Mouse (Mus musculus) CD4-positive, CD25-positive, alpha-beta regulatory T cell, adult 4 months (primary cell): Measurements from ENCODE around the gene Ccdc96. TPM values are rescaled to one million over a fixed set of nuclear protein-coding genes. Genes with fewer than 3 reads are reported as not detected.

Experiments
- ATAC-seq: one replicate; pipeline ENCODE4 v1.8.0; 2017
- polyA plus RNA-seq, 2 experiments: library from polyadenylated mRNA; unstranded; fragments of 100-300 nt; shearing (Covaris generic); gene quantifications; one replicate each; pipeline ENCODE4 v1.2.1; 2017

The Ccdc96 gene
- not detected for polyA plus RNA-seq

DNA sequence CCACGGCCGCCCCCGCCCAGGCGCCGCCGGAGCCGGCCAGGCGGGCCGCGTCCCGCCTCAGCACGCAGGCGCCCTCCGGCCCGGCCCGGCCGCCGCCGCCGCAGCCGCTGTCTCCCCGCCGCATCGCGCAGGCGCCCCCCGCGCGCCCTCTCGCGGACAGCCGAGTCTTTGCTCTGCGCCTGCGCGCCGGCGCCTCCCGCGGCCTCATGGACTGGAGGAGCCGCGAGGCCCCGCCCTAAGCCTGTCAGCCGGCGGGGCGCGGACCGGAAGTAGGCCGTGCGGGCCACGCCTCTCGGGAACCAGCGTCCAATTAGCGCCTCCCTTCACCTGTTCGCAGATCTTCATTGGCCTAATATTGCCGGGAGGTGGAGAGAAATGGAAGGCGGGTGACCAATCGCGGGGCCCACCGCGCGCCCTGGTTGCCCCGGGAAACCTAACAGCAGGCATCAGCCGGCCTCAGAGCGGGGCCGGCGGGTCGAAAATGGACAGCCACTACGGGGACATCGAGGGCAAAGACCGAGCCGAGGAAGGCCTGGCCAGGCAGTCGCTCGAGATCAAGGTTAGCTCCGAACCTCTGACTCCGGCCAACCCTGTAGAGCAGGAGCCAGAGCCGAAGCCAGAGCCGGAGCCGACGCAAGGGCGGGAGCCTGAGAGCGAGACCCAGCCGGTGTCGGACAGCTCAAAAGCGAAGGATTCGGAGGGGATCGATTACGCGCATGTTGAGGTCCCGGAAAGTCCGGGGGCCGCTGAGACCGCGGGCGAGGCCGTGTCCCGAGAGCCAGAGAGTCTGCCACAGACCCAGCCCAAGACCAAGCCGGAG lies at the start of gene Ccdc96, which contains the start of gene Tada2b:
Gene Ccdc96 (plus strand): TSS at position 418 of the 820 bp plus-strand sequence.
Gene Tada2b (minus strand): TSS at position 115 of the 820 bp plus-strand sequence.
- peak; percentile 95 for ATAC-seq

DNA sequence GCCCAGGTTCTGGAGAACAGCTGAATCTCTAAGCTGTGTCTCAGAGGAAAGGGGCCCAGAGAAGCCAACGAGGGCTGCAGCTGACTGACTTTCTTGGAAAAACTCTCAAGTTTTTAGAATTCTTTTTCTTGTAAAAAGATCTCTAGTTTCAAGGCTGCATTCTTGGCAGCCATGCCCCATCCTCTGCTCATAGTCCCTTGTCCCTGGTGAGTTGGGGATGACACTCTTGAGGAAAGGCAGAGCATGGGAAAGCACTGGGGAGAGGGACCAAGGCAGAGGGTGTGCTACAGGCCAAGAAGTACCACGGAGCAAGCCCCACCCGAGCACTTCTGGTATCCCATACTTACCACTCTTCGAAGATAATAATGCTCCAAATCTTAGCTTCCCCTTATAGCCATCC lies 47.5 kb upstream of the Ccdc96 start:
- ATAC-seq, result no peak

DNA sequence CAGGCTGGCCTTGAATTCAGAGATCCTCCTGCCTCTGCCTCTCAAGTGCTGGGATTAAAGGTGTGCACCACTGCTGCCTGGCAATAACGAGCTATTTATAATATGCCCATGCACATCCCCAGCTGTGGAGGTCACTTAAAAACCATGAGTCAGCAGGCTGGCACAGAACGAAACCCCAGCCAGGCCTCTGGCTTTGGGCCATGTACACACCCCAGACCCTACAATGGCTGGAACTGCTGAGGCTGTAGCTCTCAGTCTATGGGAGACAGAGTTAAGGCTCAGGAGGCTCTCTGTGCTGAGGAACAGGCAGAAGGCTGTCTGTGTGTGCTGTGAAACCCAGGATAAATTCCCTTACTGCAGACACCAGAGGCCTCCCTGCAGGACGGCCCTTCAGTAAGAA lies 43.6 kb upstream of the Ccdc96 start:
- ATAC-seq, result no peak

DNA sequence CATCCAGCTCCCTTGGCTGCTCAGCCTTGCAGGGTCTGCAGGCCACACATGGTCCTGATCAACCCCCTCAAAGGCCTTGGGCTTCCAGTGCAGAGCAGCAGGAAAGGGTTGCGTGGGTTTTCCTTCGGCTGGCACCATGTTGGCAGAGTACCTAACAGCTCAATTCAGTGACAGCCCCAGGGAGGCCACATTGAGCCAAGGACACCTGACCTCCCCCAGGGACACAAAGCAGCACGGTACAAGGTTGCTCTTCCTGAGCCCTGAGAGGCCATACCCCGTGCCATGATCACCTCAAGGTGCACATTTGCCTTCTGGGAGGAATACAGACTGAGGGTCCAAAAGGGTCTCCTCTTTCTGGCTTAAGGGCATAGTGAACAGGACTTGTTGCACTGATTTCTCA lies 39.8 kb upstream of the Ccdc96 start:
- ATAC-seq, result no peak

DNA sequence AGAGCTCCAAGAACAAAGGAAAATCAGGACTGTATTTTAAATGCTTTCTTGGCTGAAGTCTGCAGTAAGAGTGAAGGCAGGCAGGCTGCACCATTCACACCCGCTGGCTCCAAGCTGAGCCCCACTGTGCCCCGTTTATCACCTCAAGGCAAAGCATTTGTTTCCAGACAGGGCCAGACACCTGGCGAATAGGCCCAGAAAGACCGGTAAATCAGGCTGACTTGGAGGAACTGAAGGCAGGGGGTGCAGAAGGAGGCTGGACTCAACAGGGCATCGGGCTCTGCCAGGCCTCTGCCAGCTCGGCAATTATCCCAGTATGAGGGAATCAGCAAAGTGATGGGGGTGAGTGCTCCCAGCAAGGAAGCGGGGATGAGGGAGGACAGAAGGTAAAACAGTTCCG lies 39.4 kb upstream of the Ccdc96 start:
- no peak for ATAC-seq

DNA sequence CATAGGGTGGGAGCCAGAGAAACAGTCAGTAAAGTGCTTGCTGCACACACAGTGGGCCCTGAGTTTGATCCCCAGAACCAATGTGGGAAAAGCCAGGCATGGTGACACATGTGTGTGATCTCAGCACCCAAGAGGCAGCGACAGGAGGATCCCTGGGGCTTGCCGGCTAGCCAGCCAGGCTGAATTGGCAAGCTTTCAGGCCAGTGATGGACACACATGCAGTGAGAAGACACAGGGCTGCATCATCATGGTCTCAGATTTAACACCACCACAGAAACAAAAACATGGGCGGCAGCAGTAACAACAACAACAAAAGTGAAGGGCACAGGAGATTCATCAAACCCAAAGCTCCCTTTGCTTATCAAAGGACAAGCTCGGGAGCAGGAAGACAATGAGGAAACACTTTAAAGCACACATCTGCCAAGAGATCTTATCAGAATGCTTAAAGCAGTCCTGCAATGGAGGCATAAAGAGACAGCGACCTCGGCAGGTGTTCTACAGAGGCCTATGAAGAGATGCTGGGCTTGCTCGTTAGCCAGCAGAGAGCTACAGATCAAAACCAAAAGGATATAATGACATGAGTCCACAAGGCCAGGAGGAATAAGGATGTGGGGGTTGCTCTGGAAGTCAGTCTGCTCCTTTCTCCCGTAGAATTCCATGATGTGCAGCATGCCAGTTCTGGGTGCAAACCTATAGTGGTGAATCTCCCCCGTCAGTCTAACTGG lies 38.1 kb upstream of the Ccdc96 start:
- ATAC-seq, result no peak

DNA sequence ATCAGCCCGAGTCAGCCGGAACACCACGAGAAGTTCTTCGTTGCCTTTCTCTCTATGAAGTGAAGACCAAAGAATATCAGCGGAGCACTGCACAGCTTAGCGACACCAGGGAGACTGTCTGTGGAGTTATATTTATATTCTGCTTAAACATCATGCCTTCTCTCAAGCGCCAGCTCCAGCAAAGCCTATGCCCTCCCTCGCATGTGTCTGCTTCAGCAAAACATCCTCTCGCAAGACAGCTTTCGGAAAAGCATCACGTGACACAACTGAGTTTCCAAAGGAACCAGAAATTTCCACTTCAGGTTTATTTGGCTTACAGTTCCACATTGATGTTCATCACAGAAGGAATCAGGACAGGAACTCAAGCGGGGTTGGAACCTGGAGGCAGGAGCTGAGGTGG lies 36.5 kb upstream of the Ccdc96 start:
- ATAC-seq, result no peak

DNA sequence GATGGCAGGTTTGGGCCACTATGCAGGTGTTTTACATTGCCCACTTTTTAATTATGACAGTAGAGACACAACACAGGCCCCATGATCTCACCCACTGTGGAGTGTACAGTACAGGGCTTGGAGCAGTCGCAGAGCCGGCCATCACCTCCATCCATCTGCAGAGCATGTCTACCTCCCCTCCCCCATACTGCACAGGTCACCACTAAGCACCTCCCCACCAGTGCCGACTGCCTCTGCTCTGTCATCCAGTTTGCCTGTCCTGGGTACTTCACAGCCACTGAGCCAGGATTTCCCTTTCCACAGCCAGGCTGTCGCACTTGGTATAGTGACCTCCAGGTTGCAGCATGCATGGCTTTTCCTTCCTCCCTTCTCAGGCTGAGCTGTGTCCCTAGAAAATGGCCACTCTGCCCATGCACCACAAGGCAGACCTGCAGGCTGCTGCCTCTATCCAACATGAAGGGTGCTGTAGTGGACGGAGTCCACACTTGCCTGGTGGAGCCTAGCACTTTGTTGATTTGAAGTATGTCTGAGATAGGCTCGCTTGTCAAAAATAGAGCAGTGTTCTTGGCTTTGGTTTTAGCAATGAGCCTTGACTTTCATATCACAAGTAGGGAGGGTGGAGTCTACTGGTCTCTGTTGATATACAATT lies 34.6 kb upstream of the Ccdc96 start:
- no peak for ATAC-seq

DNA sequence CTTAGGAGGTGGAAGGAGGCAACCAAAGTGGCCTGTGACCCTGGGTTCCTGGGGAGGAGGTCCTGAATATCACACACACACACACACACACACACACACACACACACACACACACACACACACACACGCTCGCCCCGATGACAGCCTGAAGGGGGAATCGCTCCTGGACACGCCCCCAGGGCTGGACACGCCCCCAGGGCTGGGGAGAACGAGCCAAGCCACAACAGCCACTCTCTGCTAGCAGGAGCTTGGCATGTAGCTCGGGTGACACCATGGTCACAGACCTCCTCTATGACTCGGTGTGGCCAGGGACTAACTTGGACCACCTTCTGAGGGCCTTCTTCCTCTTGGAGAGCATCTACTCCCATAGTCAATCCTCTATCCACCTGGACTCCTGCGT lies 33.3 kb upstream of the Ccdc96 start:
- ATAC-seq, result no peak

DNA sequence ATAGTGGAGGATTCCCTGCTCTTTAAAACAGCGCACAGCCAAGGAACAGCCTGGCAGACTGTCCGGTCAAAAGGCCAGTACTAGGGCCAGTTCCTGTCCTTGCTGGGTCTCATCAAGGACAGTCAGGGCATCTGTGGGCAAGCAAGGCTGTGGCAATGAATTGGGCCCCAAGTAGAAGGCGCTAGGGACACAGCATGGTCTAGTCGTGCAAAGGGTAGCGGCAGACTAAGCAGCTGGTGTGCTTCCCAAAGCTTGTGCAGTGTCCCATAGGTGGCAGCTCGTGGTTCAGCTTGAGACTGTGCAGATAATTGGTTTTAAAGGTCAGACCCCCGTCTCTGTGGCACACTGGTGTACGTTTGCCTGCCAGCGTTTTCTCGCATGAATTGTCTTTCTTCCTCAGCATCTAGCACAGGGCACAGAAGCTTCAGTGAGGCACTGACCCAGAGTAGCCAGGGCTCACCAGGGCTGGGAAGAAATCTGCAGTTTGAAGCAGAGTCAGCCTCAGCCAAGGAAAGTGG lies 32.5 kb upstream of the Ccdc96 start:
- no peak for ATAC-seq

DNA sequence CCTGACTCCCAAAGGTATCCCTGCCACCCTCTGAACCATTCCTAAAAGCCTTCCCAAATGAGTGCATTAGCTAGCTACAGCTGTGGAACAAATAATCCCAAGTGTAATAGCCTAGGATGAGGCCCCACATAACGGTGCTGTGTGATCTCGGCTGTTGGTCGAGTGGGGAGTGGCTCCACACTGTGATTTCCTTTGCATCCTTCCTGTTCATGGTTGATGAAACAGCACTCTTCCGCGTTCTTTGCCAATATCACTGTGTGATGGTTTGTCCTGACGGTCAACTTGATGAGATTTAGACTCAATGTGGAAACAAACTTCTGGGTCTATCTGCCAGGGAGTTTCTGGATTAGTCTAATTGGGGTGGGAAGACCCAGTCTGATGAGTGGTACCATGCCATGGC lies 31.6 kb upstream of the Ccdc96 start:
- no peak for ATAC-seq

DNA sequence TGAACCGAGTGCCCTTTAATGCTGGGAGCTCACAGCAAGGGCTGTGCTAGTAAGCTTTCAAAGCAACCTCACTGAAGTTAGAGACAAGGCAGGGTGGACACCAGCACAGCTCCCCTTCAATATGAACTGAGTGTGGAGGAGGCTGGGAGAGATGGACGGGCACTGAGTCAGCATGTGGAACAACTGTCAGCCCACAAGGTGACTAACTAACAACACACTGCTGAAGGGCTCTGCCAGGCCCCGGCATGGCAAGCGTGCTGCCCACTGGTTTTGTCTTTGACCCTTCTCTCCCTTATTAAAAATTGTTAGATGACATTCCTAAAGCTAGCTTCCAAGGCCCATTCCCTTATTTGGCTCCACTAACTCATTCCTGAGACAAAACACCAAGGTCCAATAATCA lies 26.7 kb upstream of the Ccdc96 start:
- ATAC-seq, result no peak

DNA sequence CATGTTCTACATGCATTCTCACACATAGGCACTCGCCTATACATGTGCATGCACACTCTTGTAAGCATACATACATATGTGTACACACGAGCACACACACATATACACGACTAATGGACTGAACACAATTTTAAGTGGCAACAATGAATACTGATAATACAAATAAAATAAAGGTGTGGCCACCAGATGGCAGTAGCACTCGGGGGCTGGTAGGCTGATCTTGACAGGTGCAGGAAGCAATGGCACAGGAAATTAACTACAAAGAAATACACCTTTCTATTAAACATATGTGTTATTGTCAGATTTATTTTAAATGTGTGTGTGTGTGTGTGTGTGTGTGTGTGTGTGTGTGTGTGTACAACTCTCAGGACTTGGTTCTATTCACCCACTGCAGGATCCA lies 25.5 kb upstream of the Ccdc96 start:
- ATAC-seq, result peak; percentile 53

DNA sequence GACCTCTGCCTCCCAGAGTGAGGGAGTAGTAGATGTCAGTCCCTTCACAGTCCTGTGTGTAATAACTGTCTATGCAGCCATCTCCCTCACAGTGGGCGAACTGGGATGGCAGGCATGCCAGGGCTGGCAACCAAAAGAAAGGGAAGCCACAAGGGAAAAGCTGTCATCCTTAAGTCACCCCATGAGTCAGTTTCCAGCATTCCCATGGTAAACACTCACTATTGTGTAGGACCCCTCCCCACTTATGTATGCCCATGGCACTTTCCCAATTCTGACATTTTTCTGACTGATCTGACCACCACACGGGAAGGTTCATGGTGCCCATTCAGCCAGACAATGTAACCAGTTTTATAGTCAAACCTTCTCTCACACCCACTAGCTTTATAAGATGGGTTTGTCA lies 23.7 kb upstream of the Ccdc96 start:
- no peak for ATAC-seq

DNA sequence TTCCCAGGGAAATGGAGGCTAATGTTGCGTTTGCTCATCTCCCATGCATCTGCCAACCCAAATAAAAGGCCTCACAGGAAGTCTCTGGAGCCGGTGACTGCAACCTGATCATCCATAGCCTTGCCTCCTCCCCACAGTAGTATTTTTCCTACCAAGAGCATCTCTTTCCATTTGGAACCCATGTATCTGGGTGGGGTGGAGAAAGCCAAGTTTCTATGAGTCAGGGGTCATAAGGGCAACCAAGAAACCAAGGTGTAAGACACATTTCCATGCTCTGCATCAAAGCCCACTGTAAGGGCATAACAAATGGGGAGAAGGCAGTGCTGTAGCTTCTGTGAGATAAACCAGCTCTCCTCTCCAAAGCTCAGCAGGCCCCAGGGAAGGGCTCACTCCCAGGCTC lies 23.2 kb upstream of the Ccdc96 start:
- no peak for ATAC-seq

DNA sequence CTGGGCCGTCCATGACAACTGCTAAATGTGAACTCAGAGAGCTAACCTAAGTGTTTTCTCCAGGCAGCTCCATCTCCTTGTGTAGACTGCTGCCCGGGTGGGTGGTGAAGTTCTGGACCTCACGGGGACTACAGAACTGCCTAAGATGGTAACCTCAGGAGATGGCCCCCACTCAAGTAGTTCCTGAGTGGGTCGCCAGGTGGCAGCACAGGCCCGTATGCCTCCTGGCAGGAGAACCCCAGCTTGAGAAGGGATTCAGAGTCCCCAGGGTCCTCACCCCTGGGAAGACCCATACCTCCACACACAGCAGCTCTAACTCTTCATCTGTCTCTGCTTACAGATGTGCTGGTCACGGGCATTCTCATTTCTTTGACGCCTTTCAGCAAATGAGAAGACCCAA lies 21.6 kb upstream of the Ccdc96 start:
- peak; percentile 18 for ATAC-seq

DNA sequence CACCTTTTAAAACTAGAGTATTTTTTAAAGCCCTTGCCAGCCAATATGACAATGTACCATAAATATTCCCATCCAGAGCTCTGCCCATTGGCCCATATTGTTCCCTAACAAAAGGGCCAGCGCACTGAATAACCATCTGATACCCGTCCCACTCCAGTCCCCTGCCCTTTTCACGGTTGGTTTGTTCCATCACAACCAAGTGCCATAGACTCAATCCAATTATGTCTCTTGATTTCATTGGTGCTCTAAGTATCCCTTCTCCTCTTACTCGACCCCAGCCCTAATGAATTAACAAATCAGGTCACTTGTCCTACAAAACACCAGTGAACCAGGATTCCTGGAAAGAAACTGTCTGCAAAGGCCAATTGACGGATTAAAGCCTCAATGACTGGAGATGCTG lies 21.0 kb upstream of the Ccdc96 start:
- ATAC-seq, result no peak

DNA sequence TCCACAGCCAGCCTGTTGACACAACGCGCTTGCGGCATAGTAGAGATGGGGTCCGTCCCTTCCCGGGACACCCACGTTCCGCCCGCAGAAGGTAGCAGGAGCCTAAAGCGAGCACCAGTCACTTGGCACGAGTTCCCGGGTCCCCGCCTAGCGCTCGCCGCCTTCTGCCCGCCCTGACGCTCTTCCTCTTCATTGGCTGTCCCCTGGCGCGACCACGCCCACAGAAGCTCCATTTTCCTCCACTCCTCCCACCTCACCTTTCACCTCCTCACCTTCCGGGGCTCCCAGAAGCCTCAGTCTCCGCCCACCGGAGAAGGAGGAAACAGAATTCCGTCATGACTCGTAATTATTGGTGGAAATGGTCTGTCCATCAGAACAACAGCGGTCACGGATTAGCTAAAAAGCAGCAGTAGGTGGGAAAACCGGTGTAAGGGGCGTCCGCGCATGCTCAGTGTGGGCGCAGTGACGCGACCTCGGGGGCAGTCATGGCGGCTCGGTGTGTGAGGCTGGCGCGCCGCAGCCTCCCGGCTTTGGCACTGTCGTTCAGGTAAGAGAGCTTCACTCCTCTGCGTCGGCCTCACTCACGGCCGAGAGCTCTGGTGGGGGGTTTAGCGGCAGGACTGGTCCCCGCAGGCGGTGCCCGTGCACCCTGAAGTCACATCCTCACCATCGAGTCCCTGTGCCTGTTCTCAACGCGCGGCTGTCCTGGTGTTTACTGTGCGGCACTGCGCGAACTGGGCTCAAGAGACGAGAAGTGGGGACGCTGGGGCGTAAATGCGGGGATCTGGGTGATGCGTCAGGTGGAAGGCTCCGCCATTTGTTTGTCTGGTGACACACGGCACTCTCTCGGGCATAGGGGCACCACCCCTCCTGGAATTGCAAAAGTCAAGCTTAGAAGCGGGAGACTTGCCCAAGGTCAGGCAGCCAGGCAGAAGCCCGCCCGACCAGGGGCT lies 19.4 kb upstream of the Ccdc96 start, which contains the start of gene Grpel1:
Gene Grpel1 (plus strand): TSS at position 290 of the 953 bp plus-strand sequence.
- ATAC-seq, result peak; percentile 93

DNA sequence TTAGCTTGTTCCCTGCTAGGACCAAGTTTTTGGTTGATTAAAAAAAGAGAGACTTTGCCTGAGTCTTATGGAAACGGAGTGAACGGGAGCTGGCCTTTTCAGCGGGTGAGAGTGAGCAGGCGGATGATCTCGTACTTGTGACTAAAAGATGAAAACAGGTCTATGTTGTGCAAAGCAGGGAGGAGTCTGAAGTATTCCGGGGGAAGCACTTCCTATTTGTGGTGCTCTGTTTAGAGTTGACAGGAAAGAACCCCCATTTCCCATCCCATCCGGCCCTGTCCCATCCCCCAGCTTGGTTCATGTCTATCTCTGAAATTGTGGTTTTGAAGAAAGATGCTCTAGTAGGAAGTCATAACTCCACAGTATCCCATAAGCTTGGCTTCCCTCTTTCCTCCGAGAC lies 18.5 kb upstream of the Ccdc96 start:
- no peak for ATAC-seq

DNA sequence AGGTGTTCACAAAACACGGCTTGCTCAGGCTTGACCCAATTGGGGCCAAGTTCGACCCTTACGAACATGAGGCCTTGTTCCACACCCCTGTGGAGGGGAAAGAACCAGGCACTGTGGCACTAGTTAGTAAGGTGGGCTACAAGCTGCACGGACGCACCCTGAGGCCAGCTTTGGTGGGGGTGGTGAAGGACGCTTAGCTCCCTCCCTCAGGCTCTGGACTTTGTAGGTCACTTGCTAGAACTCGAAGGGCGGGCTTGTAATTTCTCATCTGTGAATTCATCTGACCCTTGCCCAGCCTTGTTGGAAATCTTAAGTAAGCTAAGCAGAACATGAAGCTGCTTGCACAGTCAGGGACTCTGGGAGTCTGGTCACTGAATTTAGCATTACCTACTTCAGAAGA lies 13.2 kb upstream of the Ccdc96 start:
- ATAC-seq, result no peak

DNA sequence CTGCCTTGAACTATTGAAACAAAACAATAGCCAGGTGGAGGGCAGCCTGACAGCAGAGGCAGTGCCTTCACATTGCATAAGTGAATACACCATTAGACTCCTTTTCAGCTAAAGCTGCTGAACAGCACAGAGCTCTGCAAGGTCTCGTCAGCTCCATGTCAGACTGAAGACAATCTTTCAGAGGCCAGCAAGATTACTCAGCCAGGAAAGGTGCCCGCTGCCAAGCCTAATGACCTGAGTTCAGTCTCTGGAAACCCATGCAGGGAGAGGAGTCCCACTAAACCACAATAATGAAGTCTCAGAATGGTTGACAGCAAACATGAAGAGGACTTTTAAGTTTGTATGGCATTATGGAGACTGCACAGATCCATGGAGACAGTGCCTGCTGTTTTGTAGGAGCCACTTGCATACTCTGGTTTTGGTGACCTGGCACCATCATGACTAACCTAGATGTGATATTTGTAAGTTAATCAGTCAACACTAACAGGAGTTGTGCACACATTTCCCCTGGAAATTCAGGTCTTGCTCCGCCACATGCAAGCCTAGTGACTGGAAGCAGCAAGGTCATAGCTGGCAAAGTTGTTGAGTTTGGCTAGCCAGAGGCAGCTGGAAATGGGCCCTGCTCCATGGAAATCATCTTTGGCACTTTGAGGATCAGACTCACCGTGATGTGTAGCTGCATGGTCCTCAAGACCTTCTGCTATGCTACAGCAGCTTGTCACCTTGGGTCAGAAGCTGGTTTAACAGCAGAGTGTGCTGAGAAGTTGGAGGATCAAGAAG lies 11.3 kb upstream of the Ccdc96 start:
- ATAC-seq, result no peak
